Mouse (Mus musculus): ENCODE results near the gene Adgrl1. TPM values are rescaled to one million over a fixed set of nuclear protein-coding genes. Genes with fewer than 3 reads are reported as not detected.

Adgrl1 gene
- total RNA-seq (2021): 10 to 100 TPM; 48.7 to 60.4 TPM
- long read RNA-seq, experiment 1, partial matches to known transcripts: 4 of 35 reads
- long read RNA-seq, experiment 1, other reads (novel, unspliced or antisense): 30 of 35 reads
- long read RNA-seq, experiment 2, partial matches to known transcripts: 2 of 14 reads
- long read RNA-seq, experiment 2, other reads (novel, unspliced or antisense): 12 of 14 reads

DNA sequence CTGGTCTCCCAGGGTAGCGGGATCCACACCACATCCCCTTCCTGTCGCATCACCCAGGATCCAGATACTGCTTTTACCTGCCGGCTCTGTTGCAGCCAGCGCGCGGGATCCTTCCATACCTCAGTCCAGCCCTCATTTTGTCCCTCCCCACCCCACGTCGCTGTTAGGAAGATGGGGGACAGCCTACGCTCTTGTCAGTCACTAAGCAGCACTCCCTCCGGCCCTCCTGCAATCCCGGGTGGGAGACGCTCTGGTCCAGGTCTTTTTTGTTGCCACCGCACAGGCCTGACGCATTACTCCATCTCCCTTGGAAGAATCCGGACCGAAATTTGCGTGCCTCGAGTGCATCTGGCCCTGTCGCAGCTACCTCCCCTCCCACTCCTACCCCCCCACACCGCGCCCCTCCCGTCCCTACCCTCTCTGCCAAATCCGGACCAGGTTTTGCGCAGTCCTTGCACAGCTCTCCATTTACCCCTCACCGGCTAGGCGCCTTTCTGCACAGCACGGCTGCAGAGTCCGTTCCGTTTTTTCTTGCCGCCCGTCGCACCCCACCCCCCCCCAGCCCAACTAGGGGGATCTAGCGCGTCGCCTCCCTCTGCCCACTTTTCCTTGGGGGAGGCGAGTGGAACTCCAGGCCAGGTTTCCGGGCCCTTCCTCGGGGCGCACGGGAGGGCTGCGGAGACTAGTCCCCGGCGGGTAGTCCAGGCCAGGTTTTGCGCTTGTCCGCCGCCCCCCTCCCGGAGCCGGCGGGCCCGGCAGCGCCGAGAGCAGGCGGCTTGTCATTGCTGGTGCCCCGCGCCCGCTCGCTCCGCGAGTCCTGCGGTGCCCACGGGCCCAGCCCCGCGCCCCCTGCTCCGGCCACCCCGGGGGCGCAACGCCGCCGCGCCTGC lies at the start of gene Adgrl1:
Adgrl1 (plus strand) TSS at position 743 of the 890 bp plus-strand sequence.
- peak; percentile 95 for DNase-seq

DNA sequence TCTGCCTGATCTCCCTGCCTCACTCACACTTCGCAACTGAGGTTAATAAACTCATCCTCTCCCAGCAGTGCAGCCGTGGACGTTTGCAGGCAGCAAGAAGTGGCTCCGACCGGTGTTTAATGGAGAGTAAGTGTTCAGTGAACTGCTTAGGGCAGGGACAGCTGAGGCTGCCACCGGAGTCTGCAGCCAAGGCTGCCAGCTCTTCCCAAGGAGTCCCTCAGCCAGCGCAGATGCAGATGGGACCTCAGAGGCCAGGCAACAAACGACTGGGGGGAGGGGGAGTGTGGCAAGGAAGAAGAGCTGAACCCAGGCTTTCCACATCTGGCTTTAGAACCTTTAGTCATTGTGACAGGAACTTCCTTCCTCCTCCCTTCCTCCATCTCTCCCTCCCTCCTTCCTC lies 47.6 kb upstream of the Adgrl1 start:
- DNase-seq: no peak

DNA sequence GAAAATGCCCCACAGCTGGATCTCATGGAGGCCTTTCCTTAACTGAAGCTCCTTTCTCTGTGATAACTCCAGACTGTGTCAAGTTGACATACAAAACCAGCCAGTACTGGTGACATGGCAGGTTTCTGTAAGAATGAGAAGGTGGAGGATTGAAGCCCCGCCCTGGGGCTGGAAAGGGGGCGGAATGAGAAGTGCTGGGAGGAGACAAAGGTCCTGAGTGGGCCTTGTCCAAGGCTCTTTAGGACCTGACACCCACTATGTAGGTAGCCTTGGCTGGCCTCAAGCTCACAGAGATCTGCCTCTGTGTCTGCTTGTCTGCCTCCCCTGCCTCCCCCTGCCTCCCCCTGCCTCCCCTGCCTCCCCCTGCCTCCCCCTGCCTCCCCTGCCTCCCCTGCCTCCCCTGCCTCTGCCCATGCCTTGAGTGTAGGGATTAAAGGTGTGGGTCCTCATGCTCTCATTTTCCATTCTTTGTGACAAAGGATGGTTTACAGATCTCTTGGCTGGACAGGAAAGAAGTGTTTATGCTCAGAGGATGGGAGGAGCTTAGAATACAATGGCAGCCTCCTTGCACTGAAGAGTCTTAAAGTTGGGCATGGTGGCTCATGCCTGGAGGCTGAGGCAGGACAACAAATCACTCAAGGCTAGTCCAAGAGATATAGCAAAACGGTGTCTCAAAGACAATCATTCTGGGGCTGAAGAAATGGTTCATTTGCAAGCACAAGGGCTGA lies 46.4 kb upstream of the Adgrl1 start:
- no peak for DNase-seq

DNA sequence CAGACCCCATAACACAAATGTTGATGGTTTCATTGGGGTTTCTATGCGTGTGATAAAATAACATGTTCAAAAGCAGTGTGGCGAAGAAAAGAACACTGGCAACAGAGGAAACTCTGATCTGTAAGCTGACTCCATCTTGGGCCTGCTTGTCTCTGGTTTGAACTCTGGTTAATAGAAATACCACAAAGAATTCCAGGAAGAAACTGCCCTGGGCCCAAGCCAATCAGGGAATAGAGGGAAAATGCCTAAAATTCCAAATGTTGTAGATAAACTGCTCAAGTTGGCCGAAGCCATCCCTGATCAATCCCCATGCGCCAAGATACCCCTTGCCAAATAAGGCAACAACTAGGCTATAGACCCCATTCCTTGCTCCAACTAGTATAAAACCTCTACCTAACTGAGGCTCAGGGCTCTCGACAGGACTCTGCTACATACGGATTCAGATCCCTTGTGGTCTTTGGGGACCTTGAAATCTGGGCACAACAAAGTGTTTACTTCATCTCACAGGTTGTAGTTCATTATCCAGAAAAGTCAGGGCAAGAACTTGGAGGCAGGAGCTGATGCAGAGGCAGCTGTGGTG lies 43.3 kb upstream of the Adgrl1 start:
- DNase-seq: no peak

DNA sequence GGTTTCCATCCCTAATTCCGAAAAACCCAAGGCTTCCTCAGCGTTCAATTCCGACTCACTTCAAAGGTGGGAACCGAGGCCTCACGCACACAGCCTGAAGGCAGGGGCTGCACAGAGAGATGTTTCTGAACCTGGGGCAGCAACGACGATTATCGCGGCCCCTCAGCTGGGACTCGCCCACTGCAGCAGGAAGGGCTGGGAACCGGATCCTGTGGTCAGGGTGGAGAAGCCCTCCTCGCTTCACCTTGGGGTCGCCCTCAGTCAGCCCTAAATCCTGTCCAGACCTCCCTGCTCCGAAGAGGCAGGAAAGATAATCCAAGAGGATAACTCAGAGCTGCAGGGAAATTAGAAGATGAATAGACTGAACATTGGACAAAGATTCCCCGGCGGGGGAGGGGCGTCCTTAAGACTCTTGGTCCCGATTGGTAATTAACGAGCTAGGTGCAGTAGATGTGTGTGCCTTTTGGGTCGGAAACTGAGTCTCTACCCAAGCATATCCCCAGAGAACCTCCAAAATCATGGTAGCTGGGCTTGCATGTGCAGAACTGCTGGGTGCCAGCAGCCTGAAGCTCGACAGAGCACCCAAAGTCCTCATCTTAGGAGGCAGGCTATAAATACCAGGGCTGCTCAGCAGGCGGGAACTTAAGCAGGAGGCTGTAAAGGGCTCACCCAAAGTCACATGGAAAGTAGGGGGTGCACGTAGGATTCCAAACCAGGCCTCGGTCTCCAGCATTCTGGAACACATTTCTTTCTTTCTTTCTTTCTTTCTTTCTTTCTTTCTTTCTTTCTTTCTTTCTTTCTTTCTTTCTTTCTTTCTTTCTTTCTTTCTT lies 37.3 kb upstream of the Adgrl1 start:
- no peak for DNase-seq

DNA sequence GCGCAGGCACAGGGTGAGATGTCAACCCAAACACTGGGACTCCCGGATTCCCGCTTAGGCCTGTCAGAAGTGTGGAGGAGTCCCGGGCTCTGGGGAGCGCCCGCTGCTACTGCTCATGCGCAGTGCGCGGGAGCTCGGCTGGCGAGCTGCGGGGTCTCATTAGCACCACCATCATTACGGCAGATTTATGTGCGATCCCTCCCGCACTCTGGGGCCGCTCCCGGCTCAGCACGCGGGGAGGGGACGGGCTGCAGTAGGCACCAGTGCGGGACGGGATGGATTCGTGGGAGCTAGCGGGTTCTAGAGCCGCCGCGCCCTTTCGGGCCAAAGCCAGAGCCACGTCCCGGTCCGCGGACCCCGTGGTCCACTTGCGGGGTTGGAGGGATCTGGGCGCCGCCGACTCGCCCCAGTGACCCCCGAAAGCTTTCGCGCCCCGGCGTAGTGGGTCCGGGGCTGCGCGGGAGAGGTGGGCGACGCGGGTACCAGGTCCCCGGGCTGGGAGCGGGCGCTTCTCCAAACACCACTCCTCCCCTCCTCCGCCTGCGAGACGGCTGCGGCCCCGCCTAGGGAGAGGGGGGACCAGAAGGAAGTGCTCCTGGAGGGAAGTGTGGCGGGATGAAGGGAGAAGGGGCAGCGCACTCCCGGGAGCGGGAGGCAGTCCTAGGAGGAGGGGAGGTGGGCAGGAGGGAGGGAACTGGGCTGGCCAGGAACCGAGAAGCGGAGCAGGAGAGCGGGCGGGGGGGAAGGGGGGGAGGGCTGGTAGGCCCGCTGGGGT lies 24.8 kb upstream of the Adgrl1 start:
- DNase-seq: peak; percentile 63

DNA sequence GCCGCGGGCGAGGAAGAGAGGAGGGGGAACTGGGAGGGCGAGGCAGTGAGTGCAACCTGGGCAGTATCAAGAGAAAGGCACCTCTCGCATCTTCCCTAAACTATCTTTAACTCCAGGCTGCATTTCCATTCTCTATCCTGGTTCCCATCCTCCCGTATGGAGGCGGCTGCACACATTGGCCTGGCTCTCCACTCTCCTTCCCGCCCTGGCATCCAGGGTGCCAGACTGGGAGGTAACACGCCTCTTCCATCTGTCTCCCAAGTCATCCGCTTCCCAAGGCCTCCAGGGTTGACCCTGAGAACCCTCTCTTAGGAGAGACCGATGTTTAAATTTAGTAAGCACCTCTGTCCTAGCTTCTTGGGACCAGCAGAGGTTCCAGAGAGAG lies 24.3 kb upstream of the Adgrl1 start:
- no peak for DNase-seq

DNA sequence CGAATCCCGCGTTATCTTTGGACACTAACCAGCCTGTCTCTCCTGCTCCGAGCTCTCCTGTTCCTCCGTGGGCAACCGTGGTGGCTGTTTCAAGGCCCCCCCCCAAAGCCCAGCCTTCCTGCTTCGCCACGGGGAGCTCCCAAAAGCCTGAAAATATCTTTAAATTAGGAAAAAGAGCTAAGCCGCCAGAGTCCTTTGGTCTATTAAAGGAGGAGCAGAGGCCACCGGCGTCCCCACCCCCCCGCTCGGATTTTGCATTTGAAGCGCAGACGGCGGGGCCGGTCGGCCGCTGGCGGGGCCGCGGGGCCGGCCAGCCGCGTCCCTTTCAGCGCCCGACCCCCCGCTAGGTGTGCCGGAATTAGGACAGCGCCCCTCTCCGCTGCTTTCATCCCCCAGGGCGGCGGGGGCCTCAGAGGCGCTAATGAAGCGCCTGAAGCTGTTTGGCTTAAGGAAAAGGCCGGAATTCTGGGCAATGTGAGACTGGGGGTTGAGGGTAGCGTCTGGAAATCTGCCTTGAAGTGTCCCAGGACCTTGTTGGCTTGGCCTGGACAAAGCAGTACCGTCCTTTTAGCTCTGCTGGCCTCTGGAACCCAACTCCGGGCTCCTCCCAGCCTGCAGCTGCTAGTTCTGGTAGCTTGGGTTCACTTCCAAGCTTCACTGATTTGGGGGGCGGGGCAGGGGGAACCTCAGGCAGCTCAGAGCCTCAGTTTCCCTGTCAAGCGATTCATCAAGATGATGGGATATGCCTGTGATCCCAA lies 23.6 kb upstream of the Adgrl1 start:
- DNase-seq: peak; percentile 31

DNA sequence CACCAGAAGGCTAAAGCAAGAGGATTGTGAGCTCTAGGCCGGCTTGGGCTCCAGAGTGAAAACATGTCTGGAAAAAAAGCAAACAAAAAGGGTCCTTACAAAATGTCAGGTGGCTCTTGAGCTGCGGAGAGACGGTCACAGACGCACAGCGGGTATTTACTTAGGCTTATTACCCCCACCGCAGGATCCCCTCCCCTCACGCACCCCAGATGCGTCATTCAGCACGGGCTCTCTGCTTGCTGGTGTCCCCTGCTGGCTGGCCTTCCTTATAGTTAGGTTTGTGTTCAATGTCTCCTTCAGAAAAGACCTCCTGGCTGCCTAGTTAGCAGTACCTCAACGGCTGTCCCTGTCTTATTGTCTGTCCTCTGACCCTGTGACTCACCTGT lies 23.1 kb upstream of the Adgrl1 start:
- DNase-seq: no peak

DNA sequence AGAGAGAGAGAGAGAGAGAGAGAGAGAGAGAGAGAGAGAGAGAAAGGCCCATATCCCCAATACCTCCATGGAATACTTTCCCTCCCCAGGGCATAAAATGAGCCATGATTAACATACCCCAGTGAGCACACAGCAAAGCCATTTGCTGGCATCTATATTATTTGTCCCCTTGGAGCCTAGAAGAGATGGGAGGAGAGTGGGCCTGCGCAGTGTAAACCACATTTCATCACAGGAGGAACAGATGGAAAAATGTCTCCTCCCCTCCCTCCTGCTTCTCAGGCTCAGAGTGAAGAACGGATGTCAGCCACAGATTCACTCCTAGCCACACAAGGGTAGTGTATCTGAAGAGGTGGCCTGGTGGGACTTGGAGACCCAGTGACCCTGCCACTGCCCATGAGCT lies 11.5 kb upstream of the Adgrl1 start:
- DNase-seq: no peak

DNA sequence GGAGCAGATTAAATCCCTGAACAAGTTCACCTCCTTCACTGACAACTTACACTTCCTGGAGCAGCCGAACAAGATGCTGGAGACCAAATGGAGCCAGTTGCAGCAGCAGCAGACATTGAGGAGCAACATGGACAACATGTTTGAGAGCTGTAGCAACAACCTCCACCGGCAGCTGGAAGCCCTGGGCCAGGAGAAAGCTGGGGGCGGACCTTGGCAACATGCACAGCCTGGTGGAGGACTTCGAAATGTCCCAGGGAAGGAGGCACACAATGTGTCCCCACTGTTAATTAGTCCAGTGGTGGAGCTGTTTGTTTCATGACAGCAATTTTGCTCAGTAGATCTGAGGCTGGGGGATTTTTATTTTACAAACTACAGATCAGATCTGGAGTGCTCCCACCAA lies 7.8 kb upstream of the Adgrl1 start:
- DNase-seq: no peak

DNA sequence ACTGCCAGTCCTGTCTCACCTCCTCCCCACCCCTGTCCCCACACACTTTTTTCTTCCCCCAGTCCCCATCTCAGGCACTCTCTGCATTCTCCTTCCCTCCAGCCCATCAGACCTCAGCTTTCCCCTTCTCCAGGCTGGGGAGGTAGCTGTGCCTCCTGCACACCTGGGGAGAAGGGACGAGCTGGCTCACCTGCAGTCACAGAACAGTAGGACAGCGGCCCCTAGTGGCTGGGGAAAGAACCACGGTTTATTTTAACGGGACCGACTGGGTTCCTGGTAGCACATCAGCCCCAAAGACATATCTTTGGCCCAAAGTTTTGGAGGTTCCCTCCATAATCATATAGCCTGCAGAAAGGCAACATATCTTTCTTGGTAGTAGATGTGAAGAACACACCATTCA lies 6.0 kb upstream of the Adgrl1 start:
- peak; percentile 90 for DNase-seq

DNA sequence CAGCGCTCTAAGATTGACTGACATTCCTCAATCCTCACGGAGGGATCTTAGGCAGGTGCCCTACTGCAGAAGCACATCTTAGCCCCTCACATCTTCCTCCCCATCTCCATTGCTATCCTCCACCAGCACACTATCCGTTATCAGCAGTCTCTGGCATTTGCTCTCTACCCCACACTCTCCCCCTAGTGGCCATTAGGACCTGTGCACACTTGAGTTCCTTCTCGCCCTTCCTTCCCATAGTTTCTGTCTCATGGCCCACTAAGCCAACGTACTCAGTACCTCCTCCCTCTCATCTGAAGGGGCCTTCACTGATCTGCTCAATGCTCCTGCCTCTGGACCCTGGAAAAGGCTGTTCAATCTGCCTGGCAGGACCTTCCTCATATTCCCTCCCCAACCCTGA lies 4.0 kb upstream of the Adgrl1 start:
- peak; percentile 49 for DNase-seq

DNA sequence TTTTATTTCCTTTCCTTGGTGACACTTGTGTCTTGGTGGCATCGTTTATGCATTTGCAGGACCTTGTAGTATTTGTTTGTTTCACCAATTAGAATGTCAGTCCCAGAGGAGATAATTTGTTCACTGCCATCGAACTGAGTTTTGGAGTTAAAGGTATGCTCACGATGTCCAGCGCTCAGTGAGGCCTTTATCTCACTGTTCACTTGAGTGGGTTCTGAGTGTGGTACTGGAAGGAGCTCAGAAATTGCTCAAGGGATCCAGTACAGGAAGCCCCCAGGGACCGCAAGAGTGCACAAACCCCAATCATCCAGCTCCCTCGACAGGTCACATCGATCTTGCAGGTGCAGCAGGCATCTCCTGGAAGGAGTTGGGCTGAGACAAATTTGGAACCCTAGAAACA lies 3.4 kb upstream of the Adgrl1 start:
- no peak for DNase-seq

DNA sequence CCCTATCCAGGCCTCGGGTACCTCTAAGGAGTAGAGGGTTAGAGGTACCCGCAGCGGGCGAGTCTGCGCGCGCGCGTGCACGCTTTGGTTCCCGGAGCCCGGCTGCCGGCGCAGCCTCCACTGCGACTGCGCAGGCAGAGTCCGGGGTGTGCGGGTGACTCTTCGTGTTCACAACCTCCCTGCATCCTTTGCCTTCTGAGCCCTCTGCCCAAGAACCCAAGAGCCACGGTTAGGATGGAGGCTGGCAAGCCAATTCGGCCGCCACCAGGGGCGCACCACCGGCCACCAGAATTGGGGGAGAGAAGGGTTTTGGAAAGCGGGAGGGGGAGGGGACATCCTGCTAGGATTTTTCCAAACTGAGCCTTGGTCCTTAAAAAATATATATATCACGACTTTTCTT lies 2.7 kb upstream of the Adgrl1 start:
- DNase-seq: peak; percentile 71

DNA sequence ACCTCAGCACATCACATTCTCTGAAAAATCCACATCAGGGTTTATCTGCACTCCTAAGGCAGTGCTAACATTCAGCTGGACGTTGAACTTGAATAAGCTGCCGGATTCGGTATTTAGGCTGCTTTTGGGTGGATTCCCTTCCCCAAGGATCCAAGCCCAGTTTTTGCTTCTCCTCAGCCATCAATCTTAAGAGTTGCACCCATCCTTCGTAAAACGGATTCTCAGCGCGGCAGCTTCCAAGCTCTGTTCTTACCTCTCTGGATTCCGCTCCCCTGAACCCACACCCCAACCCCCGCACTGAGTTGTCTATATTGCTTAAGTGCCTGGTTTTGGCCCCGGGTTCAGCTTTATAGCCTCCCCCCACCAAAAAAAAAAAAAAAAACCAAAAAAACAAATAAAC lies 1.4 kb upstream of the Adgrl1 start:
- peak; percentile 42 for DNase-seq

DNA sequence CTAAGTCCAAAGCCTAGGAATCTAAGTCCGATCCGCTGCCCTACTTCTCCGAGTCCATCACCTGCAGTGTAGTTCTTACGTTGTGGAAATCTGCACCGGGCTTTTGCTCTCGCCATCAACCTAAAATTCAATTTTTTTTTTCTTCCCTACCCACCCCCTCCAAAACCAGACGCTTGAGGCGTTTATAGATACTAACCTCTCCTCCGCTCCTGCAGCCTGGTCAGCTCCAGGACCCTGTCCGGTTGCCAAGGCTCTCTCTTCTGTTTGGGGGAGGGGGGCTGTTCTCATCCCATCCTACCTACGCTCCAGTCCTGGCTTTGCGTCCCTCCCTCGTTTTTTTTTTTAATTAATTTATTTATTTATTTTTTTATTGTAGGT lies 931 bp upstream of the Adgrl1 start:
- DNase-seq: peak; percentile 69

DNA sequence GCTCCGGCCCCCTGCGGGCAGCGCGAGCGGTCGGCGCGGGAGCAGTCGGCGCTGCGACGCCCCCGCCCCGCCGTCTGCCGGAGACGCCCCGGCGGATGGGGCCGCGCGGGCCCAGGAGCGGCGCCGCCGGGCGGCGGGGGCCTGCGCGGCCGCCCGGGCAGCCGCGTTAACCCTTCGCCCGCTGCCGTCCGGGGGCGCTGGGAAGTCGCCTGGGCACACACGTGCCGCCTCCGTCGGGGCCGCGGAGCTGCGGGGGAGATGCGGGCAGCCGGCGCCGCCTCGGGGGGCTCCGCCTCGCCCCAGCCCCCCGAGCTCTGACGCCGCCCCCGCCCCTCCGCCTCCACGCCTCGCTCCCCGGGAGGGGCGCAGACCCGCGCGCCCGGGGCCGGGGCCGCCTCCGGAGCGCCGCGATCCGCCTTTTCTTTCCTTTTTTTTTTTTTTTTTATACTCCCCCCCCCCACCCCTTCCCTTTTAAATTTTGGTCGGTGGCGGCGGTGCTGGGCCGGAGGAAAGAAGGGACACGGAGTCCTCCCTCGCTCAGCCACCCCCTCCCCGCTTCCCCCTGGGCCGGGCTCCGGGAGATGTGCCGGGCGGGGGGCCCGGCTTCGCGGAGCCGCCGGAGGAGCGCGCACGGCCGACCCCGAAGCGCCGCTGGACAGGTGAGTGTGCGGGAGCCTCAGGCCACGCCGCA lies 506 bp downstream of the Adgrl1 start:
- DNase-seq: peak; percentile 49

DNA sequence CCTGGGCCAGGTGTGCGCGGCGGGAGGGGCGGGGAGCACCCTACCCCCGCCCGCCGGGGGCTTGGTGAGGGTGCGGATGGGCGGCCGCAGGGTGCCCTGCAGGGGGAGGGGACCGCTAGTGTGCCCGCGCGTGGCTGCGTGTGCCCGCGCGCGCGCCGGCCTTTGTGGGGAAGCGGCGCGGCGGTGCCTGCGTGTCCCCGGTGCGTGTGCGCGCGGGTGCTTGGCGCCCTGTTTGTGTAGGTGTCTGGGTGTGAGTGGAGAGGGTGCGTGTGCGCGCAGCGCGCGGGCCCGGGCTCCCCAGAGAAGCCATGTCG lies 1.0 kb downstream of the Adgrl1 start:
- peak; percentile 42 for DNase-seq
